Mouse (Mus musculus) inflammation-experienced regulatory T-cells, adult 16 weeks (primary cell): ENCODE data around the gene Tgif2. TPM values are rescaled to one million over a fixed set of nuclear protein-coding genes. Genes with fewer than 3 reads are reported as not detected.

ENCODE experiments used
- polyA plus RNA-seq: library from polyadenylated mRNA; unstranded; fragments of 100-300 nt; shearing (Covaris generic); gene quantifications from one replicate; pipeline ENCODE4 v1.2.1, GENCODE M21; 2017

The Tgif2 gene
- polyA plus RNA-seq: 19.0 TPM

GRCm38 (mm10) chr2:156839319-156840191 lies at the start of gene Tgif2:
Tgif2 (plus strand) TSS chr2:156840007.

GRCm38 (mm10) chr2:156857835-156858234 lies 18.0 kb downstream of the Tgif2 start, which contains the start of gene 4930518I15Rik:
4930518I15Rik (minus strand) TSS chr2:156857946.

GRCm38 (mm10) chr2:156862772-156863486 lies 23.1 kb downstream of the Tgif2 start, which contains the start of gene Rab5if:
Rab5if (plus strand) TSS chr2:156863128.

GRCm38 (mm10) chr2:156887017-156887416 lies 47.2 kb downstream of the Tgif2 start, which contains the start of gene Sla2:
Sla2 (minus strand) TSS chr2:156887192.

Other genes starting within 250 kb of the Tgif2 start
- 122 TPM for gene Dlgap4, start 226.3 kb upstream of the Tgif2 start, polyA plus RNA-seq
- gene Myl9, start 64.6 kb upstream of the Tgif2 start, polyA plus RNA-seq: not detected
- gene 4930518I15Rik, start 17.9 kb downstream of the Tgif2 start, polyA plus RNA-seq: 7.9 TPM
- 14.0 TPM for gene Rab5if, start 23.1 kb downstream of the Tgif2 start, polyA plus RNA-seq
- gene Sla2, start 47.2 kb downstream of the Tgif2 start, polyA plus RNA-seq: 97.6 TPM
- gene Ndrg3, start 152.0 kb downstream of the Tgif2 start, polyA plus RNA-seq: 146 TPM
- gene Dsn1, start 167.1 kb downstream of the Tgif2 start, polyA plus RNA-seq: 19.5 TPM
- gene Soga1, start 239.2 kb downstream of the Tgif2 start, polyA plus RNA-seq: not detected
- not detected for gene Tldc2, start 247.0 kb downstream of the Tgif2 start, polyA plus RNA-seq